Mouse (Mus musculus): ENCODE data around the gene Gm10160.
"Not testable (repeated sequence)": the region's sequence is repeated elsewhere in the genome, so short reads cannot be mapped to it uniquely, and the experiment has no call there.

The Gm10160 gene

DNA sequence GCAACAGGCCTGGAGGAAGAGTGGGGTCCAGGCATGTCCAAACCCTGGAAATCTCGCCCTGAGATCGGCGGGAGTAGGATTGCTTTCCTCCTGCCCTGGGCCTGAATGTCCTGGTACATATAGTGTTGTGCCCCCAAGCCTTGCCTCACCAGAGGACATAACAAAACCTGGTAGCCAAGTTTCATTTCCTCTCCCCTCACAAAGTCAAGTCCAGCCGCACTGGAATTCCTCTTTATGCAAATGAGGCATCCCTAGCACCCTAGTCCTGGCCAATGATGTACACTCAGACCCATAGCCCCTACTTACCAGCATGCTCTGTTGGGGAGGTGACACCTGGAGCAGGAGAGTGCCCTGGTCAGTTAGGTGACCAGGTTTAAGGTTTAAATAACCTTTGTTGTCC, 627 bp upstream of the Gm10160 start:
- no peak for DNase-seq

DNA sequence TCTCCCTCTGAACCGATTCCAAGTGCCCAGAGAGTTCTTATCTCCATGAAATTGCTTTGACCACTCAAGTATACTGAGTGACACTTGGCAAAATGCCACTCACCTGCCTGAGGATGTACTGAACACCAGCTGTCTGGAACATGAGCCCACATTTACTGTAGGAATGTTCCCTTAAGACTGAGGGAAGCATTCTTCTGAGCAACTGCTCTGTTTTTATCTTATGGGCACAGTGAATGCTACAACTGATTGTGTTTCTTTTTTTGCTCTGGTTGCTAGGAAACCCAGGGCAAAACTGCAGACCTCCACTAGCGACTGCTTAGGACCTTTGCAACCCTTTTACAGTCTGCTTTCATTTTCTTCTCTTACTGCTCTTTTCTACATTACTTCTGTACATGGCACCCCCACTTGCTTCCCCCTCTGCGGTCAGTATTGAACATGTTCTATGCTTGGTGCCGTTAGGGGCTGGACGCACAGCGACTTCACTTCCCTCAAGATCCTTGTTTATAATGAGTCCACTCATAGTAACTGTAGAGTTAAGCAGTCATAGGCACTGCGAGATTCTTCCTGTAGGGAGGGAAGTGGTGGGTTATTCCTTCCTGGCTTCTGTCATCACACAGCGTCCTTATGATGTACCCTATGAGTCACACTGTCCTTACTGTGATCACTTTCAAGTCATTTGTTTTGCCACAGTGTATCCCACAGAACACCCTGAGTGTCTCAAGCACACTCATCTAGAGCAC, 856 bp downstream of the Gm10160 start:
- no peak for DNase-seq

GRCm38 (mm10) chr7:81851706-81852105, 3.9 kb downstream of the Gm10160 start:
- DNase-seq: peak in 1 of 2 experiments; percentile 25

DNA sequence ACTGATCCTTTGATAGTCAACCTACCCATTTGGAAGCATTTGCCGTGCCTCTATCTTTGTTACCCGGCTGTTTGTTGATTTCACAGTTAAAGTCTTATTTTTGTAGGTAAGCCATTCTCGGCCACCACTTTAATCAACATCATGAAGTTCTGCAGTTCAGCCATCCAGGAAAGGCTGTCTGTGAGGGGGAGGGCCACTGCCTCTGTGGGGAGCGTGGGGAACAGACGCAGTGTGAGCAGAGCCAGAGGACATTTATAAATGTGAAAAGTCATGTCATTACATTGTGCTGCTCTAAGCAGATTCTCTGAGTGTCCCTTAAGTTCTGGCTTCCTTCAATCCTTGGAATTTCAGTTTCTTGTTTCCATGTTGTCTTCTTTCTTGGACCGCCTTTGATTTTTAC, 5.4 kb downstream of the Gm10160 start:
- peak in 1 of 2 experiments; percentile 27 for DNase-seq

GRCm38 (mm10) chr7:81849633-81850032, 6.0 kb downstream of the Gm10160 start:
- DNase-seq: no peak

DNA sequence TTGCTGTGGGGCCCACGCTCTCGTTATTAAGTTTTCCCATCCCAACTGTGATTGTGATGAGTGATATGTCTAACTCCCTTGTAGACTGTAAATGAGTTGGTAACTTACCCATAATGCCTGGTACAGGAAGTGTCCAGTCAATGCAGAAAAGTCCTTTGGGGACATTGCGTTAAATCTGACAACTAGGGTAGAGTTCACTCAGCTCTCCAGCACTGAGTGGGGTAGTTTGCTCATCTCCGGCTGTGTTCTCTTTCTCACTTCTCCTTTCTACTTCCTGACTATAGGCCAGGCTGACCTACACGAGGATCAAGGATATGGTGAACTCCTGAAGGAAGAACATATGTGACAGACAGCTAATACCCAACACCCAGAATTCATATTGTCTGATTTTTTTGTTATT, 6.4 kb downstream of the Gm10160 start:
- no peak for DNase-seq

- DNase-seq: no peak
Observed at GRCm38 (mm10) chr7:81847777-81848176, 7.8 kb downstream of the Gm10160 start.

GRCm38 (mm10) chr7:81847010-81847409, 8.6 kb downstream of the Gm10160 start:
- DNase-seq: peak in 1 of 2 experiments; percentile 24

- no peak for DNase-seq
Observed at GRCm38 (mm10) chr7:81846008-81846407, 9.6 kb downstream of the Gm10160 start.

DNA sequence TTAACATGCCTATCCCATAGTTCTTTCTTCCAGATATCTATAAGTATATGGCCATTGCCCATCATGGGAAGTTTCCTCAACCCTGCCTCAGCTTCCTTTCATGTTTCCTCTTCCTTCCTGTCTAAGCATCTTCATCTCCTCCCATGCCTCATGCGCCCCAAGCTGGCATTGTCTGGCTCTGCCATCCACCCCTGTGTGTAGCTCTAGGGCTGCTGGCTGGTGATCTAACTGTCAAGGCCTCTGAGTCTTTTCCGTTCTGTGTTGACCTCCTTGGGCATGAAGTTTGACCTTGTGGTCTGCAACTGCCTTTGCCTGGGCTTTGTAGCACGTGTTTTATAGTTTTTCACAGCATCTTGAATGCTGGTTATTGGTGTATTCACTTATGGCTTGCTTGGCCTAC, 10.3 kb downstream of the Gm10160 start:
- DNase-seq: no peak

GRCm38 (mm10) chr7:81844801-81845200, 10.8 kb downstream of the Gm10160 start:
- no peak for DNase-seq

DNA sequence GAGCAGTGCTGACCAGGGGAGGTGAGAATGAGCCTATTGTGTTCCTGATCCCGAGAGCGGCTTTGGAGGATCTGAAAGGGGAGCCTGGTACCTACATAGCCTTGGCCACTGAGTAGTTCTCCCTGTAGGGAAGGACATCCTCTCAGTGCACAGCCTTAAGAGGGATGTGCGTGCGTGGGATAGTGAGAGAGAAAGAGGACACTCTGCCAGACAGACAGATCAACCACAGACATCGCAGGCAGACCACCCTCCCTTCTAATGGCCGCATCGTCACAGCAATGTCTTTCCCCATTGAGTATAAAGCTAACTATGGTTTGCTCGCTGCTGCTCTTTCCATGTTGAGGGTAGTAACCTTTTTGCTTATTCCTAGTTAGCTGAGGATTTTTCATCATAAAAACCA, 11.7 kb downstream of the Gm10160 start:
- no peak for DNase-seq

- no peak for DNase-seq
Observed at GRCm38 (mm10) chr7:81842998-81843397, 12.6 kb downstream of the Gm10160 start.

DNA sequence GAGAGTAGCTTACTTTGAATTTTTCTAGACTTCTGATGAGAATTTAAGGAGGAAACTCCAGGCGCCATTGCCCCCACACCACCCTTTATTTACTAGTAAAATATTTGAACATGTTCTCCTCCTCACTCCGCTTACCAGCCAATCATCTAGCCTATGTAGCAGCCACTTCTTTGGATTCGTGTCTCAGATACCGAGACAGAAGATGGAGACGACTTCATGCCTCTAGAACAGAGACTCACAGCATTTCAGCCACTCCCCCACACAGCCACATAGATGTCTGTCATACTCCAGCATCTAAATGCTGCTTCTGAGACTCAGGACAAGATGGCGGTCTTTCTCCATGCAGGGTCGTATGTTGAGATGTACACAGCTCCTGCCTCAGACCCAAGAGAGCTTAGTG, 13.5 kb downstream of the Gm10160 start:
- no peak for DNase-seq

DNA sequence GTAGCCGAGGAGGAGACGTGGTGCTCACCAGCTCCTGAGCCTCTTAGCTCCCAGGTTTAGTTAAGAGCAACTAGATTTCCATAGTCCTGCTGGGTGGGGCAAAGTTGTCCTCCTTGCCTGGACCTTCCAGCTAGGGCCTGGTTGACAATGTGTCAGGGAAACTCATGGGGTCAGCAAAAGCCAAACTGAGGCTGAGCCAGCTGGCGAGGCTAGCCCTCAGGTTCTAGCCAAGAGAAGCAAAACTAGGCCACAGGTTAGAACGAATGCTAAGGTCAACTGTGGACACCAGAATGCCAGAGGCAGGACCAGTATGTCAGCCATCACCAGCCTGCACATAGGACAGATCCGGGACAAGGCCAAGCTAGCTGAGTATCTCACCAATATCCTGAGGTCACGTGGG, 14.2 kb downstream of the Gm10160 start:
- no peak for DNase-seq

GRCm38 (mm10) chr7:81840661-81841181, 14.9 kb downstream of the Gm10160 start:
- DNase-seq: no peak

GRCm38 (mm10) chr7:81839746-81840145, 15.8 kb downstream of the Gm10160 start:
- peak; percentile 49 to 60 for DNase-seq

DNA sequence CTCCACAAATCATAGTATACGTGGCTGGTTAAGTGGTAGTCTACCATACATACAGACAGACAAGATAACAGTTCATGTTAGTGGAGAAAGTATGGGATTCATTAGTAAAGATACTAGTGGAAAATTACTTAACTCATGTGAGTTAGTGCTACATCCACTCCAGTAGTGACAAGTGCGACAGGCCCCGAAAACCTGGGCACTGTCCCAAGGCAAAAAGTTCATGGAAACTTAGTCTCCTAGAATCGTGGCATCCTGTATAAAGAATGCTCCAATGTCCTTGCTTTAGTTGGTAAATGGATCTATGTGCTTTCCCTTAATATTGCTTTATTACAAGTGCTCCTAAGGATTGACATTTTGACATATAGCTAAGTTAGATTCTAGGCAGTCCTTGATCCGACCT, 17.8 kb downstream of the Gm10160 start:
- not testable (repeated sequence) for DNase-seq

DNA sequence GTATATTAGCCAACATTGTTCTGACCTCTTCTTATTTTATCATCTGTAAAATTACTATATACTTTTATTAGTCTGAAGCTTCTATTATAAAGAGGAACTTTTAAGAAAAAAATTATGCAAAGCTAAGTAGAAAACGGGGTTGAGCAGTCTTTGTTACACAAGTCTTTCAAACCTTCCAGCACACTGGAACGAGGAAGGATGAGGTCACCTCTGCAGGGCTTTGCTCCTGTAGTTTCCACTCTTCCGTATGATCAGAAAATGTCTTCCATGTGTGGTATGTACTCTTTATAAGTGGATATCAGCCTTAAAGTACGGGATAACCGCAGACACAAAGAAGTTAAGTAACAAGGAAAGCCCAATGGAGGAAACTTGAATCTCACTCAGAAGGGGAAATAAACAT, 20.2 kb downstream of the Gm10160 start:
- no peak for DNase-seq

- no peak for DNase-seq
Observed at GRCm38 (mm10) chr7:81834847-81835246, 20.7 kb downstream of the Gm10160 start.

GRCm38 (mm10) chr7:81829379-81829894, 26.2 kb downstream of the Gm10160 start, which contains the start of gene Btbd1:
Btbd1 (minus strand) TSS chr7:81829431.
- DNase-seq: peak; percentile 90 to 94

GRCm38 (mm10) chr7:81828681-81829378, 26.8 kb downstream of the Gm10160 start:
- DNase-seq: peak; percentile 71 to 83

- DNase-seq: no peak
Observed at GRCm38 (mm10) chr7:81827806-81828667, 27.6 kb downstream of the Gm10160 start.

Data from kidney, postnatal 4 days (tissue).